Mouse (Mus musculus): ENCODE results near the gene Magi1. TPM values are rescaled to one million over a fixed set of nuclear protein-coding genes. Genes with fewer than 3 reads are reported as not detected.

The Magi1 gene
- total and polyA plus RNA-seq, 3 experiments: not detected

GRCm38 (mm10) chr6:94045180-94045579 lies 238.5 kb downstream of the Magi1 start:
- Histone ChIP-seq H3K27ac (ENCODE audit: insufficient read depth, low read depth) (no peak overlapping the region), H3K79me2 (replicated peaks; ENCODE audit: control insufficient read depth, extremely low read depth, insufficient read depth, poor library complexity, severe bottlenecking) (no peaks in the 10 kb centered on the region), H3K36me3 (replicated peaks in 1 of 2; ENCODE audit: control insufficient read depth in 1 of 2, insufficient read depth in 1 of 2, low read length in 1 of 2) (no peaks in the 10 kb centered on the region), H3K9me3 (replicated peaks; ENCODE audit: low read length) (peaks cover 70% of the 10 kb centered on the region), H3K27me3 (replicated peaks) (no peaks in the 10 kb centered on the region), H3K9ac (ENCODE audit: insufficient read depth, low read depth) (no peak overlapping the region), H3K4me1 (ENCODE audit: control insufficient read depth in 1 of 2, insufficient read depth in 2 of 2) (no peaks in the 10 kb centered on the region), H3K4me3 (replicated peaks in 1 of 3; ENCODE audit: low read depth in 2 of 3, low read length in 2 of 3, poor library complexity in 1 of 3) (no peak overlapping the region), H3K4me2 (ENCODE audit: insufficient read depth, low read depth, poor library complexity, severe bottlenecking) (no peak overlapping the region)
- dilution Hi-C loops (cut with MboI; ENCODE audit: extremely low pct_ligation_motif_present, extremely low pct_unique_long_range_greater_than_20kb, low sequenced_read_pairs) (no loop called here), in situ Hi-C loops (cut with MboI; ENCODE audit: low pct_ligation_motif_present, low pct_unique_long_range_greater_than_20kb, low sequenced_read_pairs) (no loop called here)
- DNase-seq (ENCODE audit: extremely low read depth): no peak
- TF ChIP-seq USF2 (conservative IDR thresholded peaks at IDR 0.05; ENCODE audit: low read depth, low read length): no peak
- no peak for TF ChIP-seq ETS1 (conservative IDR thresholded peaks at IDR 0.05; ENCODE audit: low read depth, low read length)
- no peak for TF ChIP-seq MYC (IDR thresholded peaks at IDR 0.05; ENCODE audit: low read depth, low read length)
- TF ChIP-seq MXI1 (IDR thresholded peaks at IDR 0.05; ENCODE audit: low read depth, low read length): no peak
- TF ChIP-seq KAT2A (IDR thresholded peaks at IDR 0.05; ENCODE audit: insufficient replicate concordance, low read length): no peak
- TF ChIP-seq MAFK (IDR thresholded peaks at IDR 0.05; ENCODE audit: insufficient replicate concordance, low read length): no peak
- no peak for TF ChIP-seq NRF1 (IDR thresholded peaks at IDR 0.05; ENCODE audit: low read depth, low read length)
- TF ChIP-seq SIN3A (IDR thresholded peaks at IDR 0.05; ENCODE audit: low read length): no peak
- no peak for TF ChIP-seq RAD21 (IDR thresholded peaks at IDR 0.05; ENCODE audit: low read depth, low read length)
- TF ChIP-seq POLR2A (IDR thresholded peaks at IDR 0.05; ENCODE audit: low read depth, low read length): no peak
- no peak for TF ChIP-seq TBP (conservative IDR thresholded peaks at IDR 0.05; ENCODE audit: low read depth, low read length)
- TF ChIP-seq HCFC1 (IDR thresholded peaks at IDR 0.05; ENCODE audit: low read depth, low read length): no peak
- no peak for TF ChIP-seq ZC3H11A (IDR thresholded peaks at IDR 0.05; ENCODE audit: low read depth, low read length)
- no peak for TF ChIP-seq CHD2 (IDR thresholded peaks at IDR 0.05; ENCODE audit: low read length)
- TF ChIP-seq E2F4 (IDR thresholded peaks at IDR 0.05; ENCODE audit: insufficient replicate concordance, low read depth, low read length): no peak
- no peak for TF ChIP-seq CTCF (conservative IDR thresholded peaks at IDR 0.05 in 1 of 2, IDR thresholded peaks at IDR 0.05 in 1 of 2; ENCODE audit: low read depth in 2 of 2, low read length in 2 of 2)
- no peak for TF ChIP-seq MAX (IDR thresholded peaks at IDR 0.05; ENCODE audit: low read length)

GRCm38 (mm10) chr6:94043461-94043860 lies 240.3 kb downstream of the Magi1 start:
- H3K36me3 ChIP-seq (replicated peaks in 1 of 2; ENCODE audit: control insufficient read depth in 1 of 2, insufficient read depth in 1 of 2, low read length in 1 of 2): no peaks in the 10 kb centered on the region
- dilution Hi-C loops (cut with MboI; ENCODE audit: extremely low pct_ligation_motif_present, extremely low pct_unique_long_range_greater_than_20kb, low sequenced_read_pairs): no loop called here
- no peaks in the 10 kb centered on the region for H3K4me1 ChIP-seq (ENCODE audit: control insufficient read depth in 1 of 2, insufficient read depth in 2 of 2)
- no peak for TF ChIP-seq HCFC1 (IDR thresholded peaks at IDR 0.05; ENCODE audit: low read depth, low read length)
- TF ChIP-seq TCF12 (IDR thresholded peaks at IDR 0.05; ENCODE audit: low read depth, low read length): no peak
- TF ChIP-seq MAX (IDR thresholded peaks at IDR 0.05; ENCODE audit: low read length): no peak
- no peak for TF ChIP-seq KAT2A (IDR thresholded peaks at IDR 0.05; ENCODE audit: insufficient replicate concordance, low read length)
- no peak for TF ChIP-seq USF2 (conservative IDR thresholded peaks at IDR 0.05; ENCODE audit: low read depth, low read length)
- TF ChIP-seq SMC3 (IDR thresholded peaks at IDR 0.05; ENCODE audit: low read depth, low read length): no peak
- no peak for TF ChIP-seq ELF1 (IDR thresholded peaks at IDR 0.05; ENCODE audit: low read depth, low read length)
- no peak for TF ChIP-seq ZMIZ1 (IDR thresholded peaks at IDR 0.05; ENCODE audit: low read depth, low read length)
- no peak for TF ChIP-seq MYC (IDR thresholded peaks at IDR 0.05; ENCODE audit: low read depth, low read length)
- TF ChIP-seq MAZ (IDR thresholded peaks at IDR 0.05; ENCODE audit: low read depth, low read length): no peak
- no peak for TF ChIP-seq POLR2A (IDR thresholded peaks at IDR 0.05; ENCODE audit: low read depth, low read length)
- TF ChIP-seq CTCF (conservative IDR thresholded peaks at IDR 0.05 in 1 of 2, IDR thresholded peaks at IDR 0.05 in 1 of 2; ENCODE audit: low read depth in 2 of 2, low read length in 2 of 2): no peak
- TF ChIP-seq USF1 (IDR thresholded peaks at IDR 0.05; ENCODE audit: low read depth, low read length): no peak
- TF ChIP-seq ETS1 (conservative IDR thresholded peaks at IDR 0.05; ENCODE audit: low read depth, low read length): no peak
- TF ChIP-seq RAD21 (IDR thresholded peaks at IDR 0.05; ENCODE audit: low read depth, low read length): no peak
- TF ChIP-seq NRF1 (IDR thresholded peaks at IDR 0.05; ENCODE audit: low read depth, low read length): no peak
- TF ChIP-seq EP300 (IDR thresholded peaks at IDR 0.05; ENCODE audit: low read length): no peak
- DNase-seq (ENCODE audit: extremely low read depth): no peak
- H3K79me2 ChIP-seq (replicated peaks; ENCODE audit: control insufficient read depth, extremely low read depth, insufficient read depth, poor library complexity, severe bottlenecking): no peaks in the 10 kb centered on the region
- no peak overlapping the region for H3K9ac ChIP-seq (ENCODE audit: insufficient read depth, low read depth)
- H3K27ac ChIP-seq (ENCODE audit: insufficient read depth, low read depth): no peak overlapping the region
- H3K4me3 ChIP-seq (replicated peaks in 1 of 3; ENCODE audit: low read depth in 2 of 3, low read length in 2 of 3, poor library complexity in 1 of 3): no peak overlapping the region
- in situ Hi-C loops (cut with MboI; ENCODE audit: low pct_ligation_motif_present, low pct_unique_long_range_greater_than_20kb, low sequenced_read_pairs): no loop called here
- no peak overlapping the region for H3K4me2 ChIP-seq (ENCODE audit: insufficient read depth, low read depth, poor library complexity, severe bottlenecking)
- peaks cover 66% of the 10 kb centered on the region for H3K9me3 ChIP-seq (replicated peaks; ENCODE audit: low read length)
- no peaks in the 10 kb centered on the region for H3K27me3 ChIP-seq (replicated peaks)

All from CH12.LX (cell line).